Mouse (Mus musculus) cerebellum, adult (tissue): ENCODE measurements around the gene Gfi1b.
A peak's percentile ranks its signal among the peaks of the same experiment; 100 is the strongest.

Source experiments
- ATAC-seq: cut with Nextera tagmentation; 2 replicates; pipeline ENCODE4 v1.9.2; 2017; ENCODE audit warnings: mild to moderate bottlenecking, moderate library complexity, mixed read lengths; ENCODE audit not compliant: insufficient number of reproducible peaks, low FRiP score, low TSS enrichment

The Gfi1b gene

GRCm38 (mm10) chr2:28601720-28602590, 19.8 kb downstream of the Gfi1b start:
- ATAC-seq, result no peak

GRCm38 (mm10) chr2:28599569-28599900, 22.2 kb downstream of the Gfi1b start:
- ATAC-seq, result no peak

- ATAC-seq, result no peak
Observed at GRCm38 (mm10) chr2:28598692-28599568, 22.9 kb downstream of the Gfi1b start.

- no peak for ATAC-seq
Observed at GRCm38 (mm10) chr2:28597733-28598547, 23.8 kb downstream of the Gfi1b start.

- ATAC-seq, result no peak
Observed at GRCm38 (mm10) chr2:28596998-28597397, 24.8 kb downstream of the Gfi1b start.

- ATAC-seq, result no peak
Observed at GRCm38 (mm10) chr2:28596021-28596420, 25.8 kb downstream of the Gfi1b start.

DNA sequence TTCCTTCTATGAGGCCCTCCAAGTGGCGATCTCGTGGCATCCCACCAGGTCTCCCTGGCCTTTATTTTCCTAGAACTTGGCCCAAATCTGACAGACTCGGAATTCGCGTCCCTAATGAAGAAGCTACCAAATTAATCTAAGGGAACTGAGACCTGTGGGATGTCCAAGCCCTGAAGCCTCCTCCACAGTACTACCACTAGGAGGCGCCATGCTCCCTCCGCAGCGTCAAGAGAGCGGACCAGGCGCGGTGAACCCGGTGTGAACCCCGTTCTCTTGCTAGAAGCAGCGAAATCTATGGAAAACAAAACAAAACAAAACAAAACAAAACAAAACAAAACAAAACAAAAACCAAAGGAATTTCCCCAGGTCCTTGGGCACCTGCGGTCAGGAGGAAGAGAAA, 29.0 kb downstream of the Gfi1b start:
- ATAC-seq, result no peak

GRCm38 (mm10) chr2:28591479-28591878, 30.3 kb downstream of the Gfi1b start:
- no peak for ATAC-seq

DNA sequence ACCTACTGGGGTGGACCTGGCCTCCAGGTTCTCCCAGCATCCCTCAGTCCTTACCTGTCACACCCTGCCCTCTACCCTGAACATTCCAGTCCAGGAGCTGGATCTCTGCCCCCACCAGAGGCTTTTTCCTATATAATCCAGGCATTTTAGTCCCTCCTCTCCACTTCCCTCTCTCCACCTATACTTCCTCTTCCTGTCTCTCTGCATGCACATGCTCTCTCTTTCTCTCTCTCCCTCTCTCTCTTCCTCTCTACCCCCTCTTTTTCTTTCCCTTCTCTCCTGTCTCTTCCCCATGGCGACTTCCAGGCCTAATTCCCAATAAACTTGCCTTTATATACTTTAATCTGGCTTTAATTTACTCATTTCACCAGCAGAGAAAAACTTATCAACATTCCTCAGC, 33.2 kb downstream of the Gfi1b start:
- no peak for ATAC-seq

- no peak for ATAC-seq
Observed at GRCm38 (mm10) chr2:28585730-28586129, 36.1 kb downstream of the Gfi1b start.

GRCm38 (mm10) chr2:28585043-28585571, 36.7 kb downstream of the Gfi1b start:
- peak; percentile 37; the same call in 1 of the 2 replicates for ATAC-seq

DNA sequence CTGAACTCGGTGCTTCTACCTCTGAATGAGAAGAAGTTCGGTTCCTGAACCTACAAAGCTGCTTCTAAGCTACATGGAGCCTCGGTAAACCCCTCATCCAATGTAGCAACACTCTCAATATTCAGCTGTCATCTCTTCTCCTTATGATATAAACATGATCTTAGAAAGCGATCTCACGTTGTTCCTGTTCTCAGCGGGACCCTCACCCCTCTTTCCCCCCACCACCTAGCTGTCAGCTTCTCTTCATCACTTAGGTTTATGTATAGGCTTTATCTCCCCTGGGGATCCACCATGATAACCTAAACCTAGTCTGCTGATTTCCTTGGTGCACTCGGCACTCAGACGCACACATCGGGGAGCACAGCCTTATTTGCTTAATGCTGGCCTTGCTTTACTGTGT, 38.1 kb downstream of the Gfi1b start, which contains the start of gene Gtf3c5:
Gene Gtf3c5 (minus strand): TSS at position 101 of the 400 bp plus-strand sequence.
- ATAC-seq, result no peak

- ATAC-seq, result peak; percentile 80
Observed at GRCm38 (mm10) chr2:28582647-28583353, 39.0 kb downstream of the Gfi1b start.

- ATAC-seq, result no peak
Observed at GRCm38 (mm10) chr2:28578003-28578402, 43.8 kb downstream of the Gfi1b start.

GRCm38 (mm10) chr2:28576815-28577214, 45.0 kb downstream of the Gfi1b start:
- ATAC-seq, result no peak

DNA sequence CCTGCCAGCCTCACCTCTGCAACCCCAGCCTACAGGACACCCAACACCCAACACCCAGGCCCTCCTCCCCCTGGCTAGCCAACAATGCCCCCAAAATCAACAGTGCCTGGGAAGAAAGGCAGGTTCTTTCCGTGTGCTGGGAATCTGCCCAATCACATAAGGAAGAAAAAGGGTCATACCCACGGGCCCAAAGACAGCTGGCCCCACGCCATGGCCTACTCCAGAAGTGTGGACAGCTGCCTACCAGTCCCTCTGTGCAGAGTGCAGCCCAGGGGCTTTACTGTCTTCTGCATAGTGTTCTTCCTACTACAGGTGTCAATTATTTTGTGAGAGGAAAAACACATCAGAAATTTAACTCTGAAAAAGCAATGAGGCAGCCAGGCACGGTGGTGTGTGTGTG, 46.4 kb downstream of the Gfi1b start:
- no peak for ATAC-seq

DNA sequence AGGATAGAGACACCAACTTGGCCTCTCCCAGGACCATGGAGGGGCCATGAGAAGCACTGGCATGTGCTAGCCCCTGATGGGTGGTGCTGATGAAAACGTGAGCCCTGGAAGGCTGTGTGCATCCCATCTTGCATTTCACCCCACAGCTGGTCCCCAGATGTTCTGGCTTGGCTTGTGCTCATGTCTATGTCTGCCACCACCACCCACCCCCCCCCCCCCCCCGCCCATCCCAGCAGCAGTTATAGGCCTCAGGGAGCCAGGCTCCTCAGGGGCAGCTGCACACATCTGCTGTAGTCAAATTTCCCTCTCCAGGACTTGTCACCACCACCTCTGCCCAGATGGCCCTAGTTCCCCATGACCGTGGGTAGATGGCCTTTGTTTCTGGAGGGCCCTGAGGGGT, 51.9 kb downstream of the Gfi1b start:
- no peak for ATAC-seq

- no peak for ATAC-seq
Observed at GRCm38 (mm10) chr2:28566545-28566944, 55.2 kb downstream of the Gfi1b start.

- no peak for ATAC-seq
Observed at GRCm38 (mm10) chr2:28564380-28564779, 57.4 kb downstream of the Gfi1b start.

DNA sequence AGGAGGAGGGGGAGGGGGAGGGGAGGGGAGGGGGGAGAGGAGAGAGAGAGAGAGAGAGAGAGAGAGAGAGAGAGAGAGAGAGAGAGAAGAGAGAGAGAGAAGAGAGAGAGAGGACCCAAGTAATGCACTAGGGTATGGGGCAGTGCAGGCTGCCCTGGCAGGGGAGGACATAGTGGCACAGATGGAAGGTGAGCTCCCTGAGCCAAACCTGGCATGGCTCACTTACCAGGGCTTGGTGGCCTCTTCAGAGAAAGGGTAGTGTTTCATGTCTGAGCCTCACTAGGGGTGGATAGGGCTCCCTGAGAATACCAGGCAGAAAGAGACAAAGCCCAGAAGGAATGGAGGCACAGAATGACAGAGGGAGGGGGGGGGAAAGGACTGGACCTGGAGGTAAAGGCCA, 58.0 kb downstream of the Gfi1b start:
- ATAC-seq, result 0 out of 2 replicates have a peak, but pooled peaks have one; percentile 62
